Mouse (Mus musculus) limb, embryonic 10.5 days (tissue): ENCODE data around the gene Rps6ka4. TPM values are rescaled to one million over a fixed set of nuclear protein-coding genes. Genes with fewer than 3 reads are reported as not detected.

Experiments used
- DNase-seq: peaks from one replicate; pipeline ENCODE4 v3.0.0-alpha.2; 2017; ENCODE audit warnings: low spot score
- H3K27ac ChIP-seq: fragments of 300-500 bp; sonication (generic); 2 replicates; pipeline ENCODE4 v1.5.1; 2016; ENCODE audit warnings: mild to moderate bottlenecking
- H3K27me3 ChIP-seq: fragments of 300-500 bp; sonication (generic); 2 replicates; pipeline ENCODE4 v1.6.1; 2016; ENCODE audit warnings: low read depth, mild to moderate bottlenecking; ENCODE audit not compliant: poor library complexity, severe bottlenecking
- H3K36me3 ChIP-seq: fragments of 300-500 bp; sonication (generic); 2 replicates; pipeline ENCODE4 v1.6.1; 2016; ENCODE audit warnings: mild to moderate bottlenecking, moderate library complexity
- H3K4me1 ChIP-seq: fragments of 300-500 bp; sonication (generic); 2 replicates; pipeline ENCODE4 v1.6.1; 2016
- H3K4me3 ChIP-seq: fragments of 300-500 bp; sonication (generic); 2 replicates; pipeline ENCODE4 v1.5.1; 2016; ENCODE audit warnings: mild to moderate bottlenecking, moderate library complexity
- H3K9me3 ChIP-seq: fragments of 300-500 bp; sonication (generic); replicated peaks from 2 replicates; pipeline ENCODE4 v1.6.1; 2016; ENCODE audit warnings: mild to moderate bottlenecking
- WGBS: fragments of 180-500 bp; shearing (Covaris S2); methylation state at CpG from one replicate; pipeline ENCODE4 v1.1.7; 2016; 5-methylcytosine and 5-hydroxymethylcytosine counted together
- microRNA-seq: library from miRNA; unstranded; fragments of <30 nt; microRNA quantifications from one replicate; pipeline ENCODE4, GENCODE M21; 2017
- polyA plus RNA-seq: library from polyadenylated mRNA; unstranded; fragments of >200 nt; fragmentation: Nextera tagmentation; extraction: Ambion mirVana; gene quantifications from 2 replicates; pipeline ENCODE4 v1.2.1, GENCODE M21; 2016

Rps6ka4 gene
- polyA plus RNA-seq, 1 experiment from 2014 or later, result 4.8 TPM

- 3% methylated on average over 4 of the region's 4 CpGs for WGBS
- Histone ChIP-seq H3K36me3 (no peaks in the 10 kb centered on the region), H3K27ac (no peak overlapping the region), H3K27me3 (peaks cover 60% of the 10 kb centered on the region), H3K9me3 (no peaks in the 10 kb centered on the region), H3K4me1 (peaks cover 22% of the 10 kb centered on the region), H3K4me3 (no peak overlapping the region)
- DNase-seq, result peak; percentile 66
These were observed 26.1 kb downstream of the Rps6ka4 start for GRCm38 (mm10) chr19:6814366-6814765.

Small RNA genes within 50 kb of the gene (microRNA-seq; reads per million reads assigned to microRNA genes)
- not detected for gene Mir5046

Other genes starting within 250 kb of the Rps6ka4 start
- 0.15 and 0.61 TPM in 2 replicates for gene Ccdc88b, start 17.6 kb upstream of the Rps6ka4 start, polyA plus RNA-seq
- gene Trmt112, start 69.1 kb upstream of the Rps6ka4 start, polyA plus RNA-seq, result 157 and 168 TPM in 2 replicates
- gene Prdx5, start 69.5 kb upstream of the Rps6ka4 start, polyA plus RNA-seq, result 122 and 131 TPM in 2 replicates
- 6.2 and 7.0 TPM in 2 replicates for gene Esrra, start 81.2 kb upstream of the Rps6ka4 start, polyA plus RNA-seq
- gene Catsperz, start 84.7 kb upstream of the Rps6ka4 start, polyA plus RNA-seq, result 0.76 and 0.93 TPM in 2 replicates
- gene Kcnk4, start 93.9 kb upstream of the Rps6ka4 start, polyA plus RNA-seq, result 0.11 TPM in 1 of 2 replicates, not detected in the other
- 51.8 and 55.3 TPM in 2 replicates for gene Bad, start 101.2 kb upstream of the Rps6ka4 start, polyA plus RNA-seq
- 21.6 and 24.4 TPM in 2 replicates for gene Gpr137, start 101.8 kb upstream of the Rps6ka4 start, polyA plus RNA-seq
- gene Ppp1r14b, start 134.3 kb upstream of the Rps6ka4 start, polyA plus RNA-seq, result 245 and 281 TPM in 2 replicates
- 29.2 and 37.8 TPM in 2 replicates for gene Plcb3, start 135.8 kb upstream of the Rps6ka4 start, polyA plus RNA-seq
- gene Fkbp2, start 139.9 kb upstream of the Rps6ka4 start, polyA plus RNA-seq, result 94.0 and 102 TPM in 2 replicates
- 41.1 and 41.7 TPM in 2 replicates for gene Vegfb, start 147.0 kb upstream of the Rps6ka4 start, polyA plus RNA-seq
- gene Dnajc4, start 151.9 kb upstream of the Rps6ka4 start, polyA plus RNA-seq, result 17.4 and 19.4 TPM in 2 replicates
- 21.1 and 21.2 TPM in 2 replicates for gene Nudt22, start 155.5 kb upstream of the Rps6ka4 start, polyA plus RNA-seq
- 7.4 and 10.6 TPM in 2 replicates for gene Trpt1, start 155.5 kb upstream of the Rps6ka4 start, polyA plus RNA-seq
- 7.0 and 7.5 TPM in 2 replicates for gene Fermt3, start 178.8 kb upstream of the Rps6ka4 start, polyA plus RNA-seq
- gene Stip1, start 199.3 kb upstream of the Rps6ka4 start, polyA plus RNA-seq, result 455 and 483 TPM in 2 replicates
- 2.8 and 4.4 TPM in 2 replicates for gene Macrod1, start 216.2 kb upstream of the Rps6ka4 start, polyA plus RNA-seq